Mouse (Mus musculus): ENCODE results near the gene Zfp644. TPM values are rescaled to one million over a fixed set of nuclear protein-coding genes. Genes with fewer than 3 reads are reported as not detected.

Zfp644 gene
- polyA plus RNA-seq, 1 experiment from 2014 or later: 64.7 TPM

- no peaks in the 10 kb centered on the region for H3K27me3 ChIP-seq (ENCODE audit: insufficient read depth, low read length)
- ATAC-seq (replicated peaks; ENCODE audit: low FRiP score, low read depth) (no peak), DNase-seq (ENCODE audit: low spot score) (no peak)
- no peak overlapping the region for H3K4me3 ChIP-seq (replicated peaks; ENCODE audit: low read depth, low read length)
- H3K9me3 ChIP-seq (replicated peaks; ENCODE audit: low read length): no peaks in the 10 kb centered on the region
- no peak overlapping the region for H3K27ac ChIP-seq
- peak; percentile 48 for TF ChIP-seq CTCF (IDR thresholded peaks at IDR 0.05; ENCODE audit: low read depth)
- H3K4me1 ChIP-seq (replicated peaks; ENCODE audit: insufficient read depth, low read length): no peaks in the 10 kb centered on the region
- no peaks in the 10 kb centered on the region for H3K36me3 ChIP-seq (ENCODE audit: insufficient read depth, low read length)
- no peak overlapping the region for H3K4me2 ChIP-seq (ENCODE audit: low read length)
- H3K9ac ChIP-seq (ENCODE audit: low read depth, low read length): no peak overlapping the region
Observed at GRCm38 (mm10) chr5:106594388-106594787, 102.7 kb downstream of the Zfp644 start.

- H3K4me1 ChIP-seq (replicated peaks; ENCODE audit: insufficient read depth, low read length): no peaks in the 10 kb centered on the region
- no peak for DNase-seq (ENCODE audit: low spot score)
- ATAC-seq (replicated peaks; ENCODE audit: low FRiP score, low read depth): no peak
Observed at GRCm38 (mm10) chr5:106590686-106591085, 106.4 kb downstream of the Zfp644 start.

GRCm38 (mm10) chr5:106589670-106590069, 107.4 kb downstream of the Zfp644 start:
- Histone ChIP-seq H3K27ac (no peak overlapping the region), H3K4me2 (ENCODE audit: low read length) (no peak overlapping the region), H3K36me3 (ENCODE audit: insufficient read depth, low read length) (no peaks in the 10 kb centered on the region), H3K27me3 (ENCODE audit: insufficient read depth, low read length) (no peaks in the 10 kb centered on the region), H3K9me3 (replicated peaks; ENCODE audit: low read length) (no peaks in the 10 kb centered on the region), H3K4me1 (replicated peaks; ENCODE audit: insufficient read depth, low read length) (no peaks in the 10 kb centered on the region), H3K9ac (ENCODE audit: low read depth, low read length) (no peak overlapping the region), H3K4me3 (replicated peaks; ENCODE audit: low read depth, low read length) (no peak overlapping the region)
- 75% methylated on average over 11 of the region's 11 CpGs for WGBS
- ATAC-seq (replicated peaks; ENCODE audit: low FRiP score, low read depth) (no peak), DNase-seq (ENCODE audit: low spot score) (no peak)
- TF ChIP-seq CTCF (IDR thresholded peaks at IDR 0.05; ENCODE audit: low read depth): no peak

More at GRCm38 (mm10) chr5:106590686-106591085, 106.4 kb downstream of the Zfp644 start:
- no peaks in the 10 kb centered on the region for H3K27me3 ChIP-seq (ENCODE audit: insufficient read depth, low read length)
- H3K9ac ChIP-seq (ENCODE audit: low read depth, low read length): no peak overlapping the region
- H3K4me2 ChIP-seq (ENCODE audit: low read length): no peak overlapping the region
- 94% methylated on average over 5 of the region's 5 CpGs for WGBS
- TF ChIP-seq CTCF (IDR thresholded peaks at IDR 0.05; ENCODE audit: low read depth): no peak
- H3K36me3 ChIP-seq (ENCODE audit: insufficient read depth, low read length): no peaks in the 10 kb centered on the region
- no peak overlapping the region for H3K27ac ChIP-seq
- H3K4me3 ChIP-seq (replicated peaks; ENCODE audit: low read depth, low read length): no peak overlapping the region
- no peaks in the 10 kb centered on the region for H3K9me3 ChIP-seq (replicated peaks; ENCODE audit: low read length)

GRCm38 (mm10) chr5:106589006-106589405, 108.1 kb downstream of the Zfp644 start:
- DNase-seq (ENCODE audit: low spot score) (no peak), ATAC-seq (replicated peaks; ENCODE audit: low FRiP score, low read depth) (no peak)
- Histone ChIP-seq H3K36me3 (ENCODE audit: insufficient read depth, low read length) (no peaks in the 10 kb centered on the region), H3K9me3 (replicated peaks; ENCODE audit: low read length) (no peaks in the 10 kb centered on the region), H3K4me2 (ENCODE audit: low read length) (no peak overlapping the region), H3K27ac (no peak overlapping the region), H3K27me3 (ENCODE audit: insufficient read depth, low read length) (no peaks in the 10 kb centered on the region), H3K9ac (ENCODE audit: low read depth, low read length) (no peak overlapping the region), H3K4me1 (replicated peaks; ENCODE audit: insufficient read depth, low read length) (no peaks in the 10 kb centered on the region), H3K4me3 (replicated peaks; ENCODE audit: low read depth, low read length) (no peak overlapping the region)
- 93% methylated on average over 9 of the region's 9 CpGs for WGBS
- no peak for TF ChIP-seq CTCF (IDR thresholded peaks at IDR 0.05; ENCODE audit: low read depth)

- Histone ChIP-seq H3K36me3 (ENCODE audit: insufficient read depth, low read length) (no peaks in the 10 kb centered on the region), H3K9ac (ENCODE audit: low read depth, low read length) (no peak overlapping the region), H3K4me2 (ENCODE audit: low read length) (no peak overlapping the region), H3K4me3 (replicated peaks; ENCODE audit: low read depth, low read length) (no peak overlapping the region), H3K9me3 (replicated peaks; ENCODE audit: low read length) (no peaks in the 10 kb centered on the region), H3K27me3 (ENCODE audit: insufficient read depth, low read length) (no peaks in the 10 kb centered on the region), H3K4me1 (replicated peaks; ENCODE audit: insufficient read depth, low read length) (no peaks in the 10 kb centered on the region), H3K27ac (no peak overlapping the region)
- TF ChIP-seq CTCF (IDR thresholded peaks at IDR 0.05; ENCODE audit: low read depth): no peak
- WGBS: 84% methylated on average over 7 of the region's 7 CpGs
- ATAC-seq (replicated peaks; ENCODE audit: low FRiP score, low read depth) (no peak), DNase-seq (ENCODE audit: low spot score) (no peak)
Observed at GRCm38 (mm10) chr5:106580943-106581342, 116.1 kb downstream of the Zfp644 start.

- Histone ChIP-seq H3K27ac (no peak overlapping the region), H3K9me3 (replicated peaks; ENCODE audit: low read length) (no peaks in the 10 kb centered on the region), H3K9ac (ENCODE audit: low read depth, low read length) (no peak overlapping the region), H3K27me3 (ENCODE audit: insufficient read depth, low read length) (peaks cover 16% of the 10 kb centered on the region), H3K36me3 (ENCODE audit: insufficient read depth, low read length) (no peaks in the 10 kb centered on the region), H3K4me1 (replicated peaks; ENCODE audit: insufficient read depth, low read length) (peaks cover 7% of the 10 kb centered on the region; the same call in 1 of the 2 replicates), H3K4me3 (replicated peaks; ENCODE audit: low read depth, low read length) (no peak overlapping the region), H3K4me2 (ENCODE audit: low read length) (no peak overlapping the region)
- TF ChIP-seq CTCF (IDR thresholded peaks at IDR 0.05; ENCODE audit: low read depth): no peak
- ATAC-seq (replicated peaks; ENCODE audit: low FRiP score, low read depth): no peak
- 58% methylated on average over 9 of the region's 9 CpGs for WGBS
- no peak for DNase-seq (ENCODE audit: low spot score)
Observed at GRCm38 (mm10) chr5:106577237-106577888, 119.7 kb downstream of the Zfp644 start.

- H3K4me3 ChIP-seq (replicated peaks; ENCODE audit: low read depth, low read length): peak overlapping the region; percentile 47; the same call in 1 of the 2 replicates
- no peak for TF ChIP-seq CTCF (IDR thresholded peaks at IDR 0.05; ENCODE audit: low read depth)
- peaks cover 16% of the 10 kb centered on the region for H3K27me3 ChIP-seq (ENCODE audit: insufficient read depth, low read length)
- H3K4me1 ChIP-seq (replicated peaks; ENCODE audit: insufficient read depth, low read length): peaks cover 7% of the 10 kb centered on the region; the same call in 1 of the 2 replicates
- no peak for DNase-seq (ENCODE audit: low spot score)
- no peaks in the 10 kb centered on the region for H3K36me3 ChIP-seq (ENCODE audit: insufficient read depth, low read length)
- H3K27ac ChIP-seq: no peak overlapping the region
- no peak overlapping the region for H3K9ac ChIP-seq (ENCODE audit: low read depth, low read length)
- WGBS: 29% methylated on average over 4 of the region's 4 CpGs
- H3K4me2 ChIP-seq (ENCODE audit: low read length): peak overlapping the region; percentile 97
- no peaks in the 10 kb centered on the region for H3K9me3 ChIP-seq (replicated peaks; ENCODE audit: low read length)
- ATAC-seq (replicated peaks; ENCODE audit: low FRiP score, low read depth): no peak
Observed at GRCm38 (mm10) chr5:106575098-106575497, 122.0 kb downstream of the Zfp644 start.

Data from kidney, postnatal 0 days (tissue).